Comparison of ENCODE assay signal across 31 mouse cellular contexts in the genomic region with DNA sequence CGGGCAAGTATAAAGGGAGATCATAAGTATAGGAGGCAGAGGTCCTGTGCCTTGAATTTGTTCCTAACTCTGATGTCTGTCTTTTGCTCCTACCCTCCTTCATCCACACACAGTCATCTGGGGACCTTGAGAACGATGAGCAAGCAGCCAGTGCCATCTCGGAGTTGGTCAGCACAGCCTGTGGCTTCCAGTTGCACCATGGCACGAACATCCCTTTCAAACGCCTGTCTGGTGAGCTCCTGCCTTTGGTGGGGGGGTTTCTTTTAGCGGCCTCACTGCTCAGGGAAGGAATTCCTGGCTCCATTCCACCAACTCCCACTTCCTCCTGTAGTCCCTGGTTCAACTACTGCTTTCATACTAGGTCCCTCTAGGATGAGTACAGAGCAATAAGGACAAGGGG. TPM values are rescaled to one million over a fixed set of nuclear protein-coding genes. Genes with fewer than 3 reads are reported as not detected.
A peak's percentile ranks its signal among the peaks of the same experiment; 100 is the strongest.
DNase-seq lines count a peak whose midpoint lies in the region; ATAC-seq lines count a peak whose summit lies in the region.
"Had no signal": no experiment of that assay in that cellular context is flagged by ENCODE, and none has a peak within 500 bp of the region (broad histone marks: within the 10 kb centered on the region; RNA-seq: fewer than 3 reads in every experiment).

No protein-coding gene starts in this region.

- H3K27ac ChIP-seq in heart, embryonic 11.5 days (ENCODE audit: low read depth, low read length) = peak overlapping the region; percentile 57
- H3K27ac ChIP-seq in liver, embryonic 13.5 days = peak overlapping the region; percentile 47; the same call in 1 of the 2 replicates
- H3K27ac ChIP-seq in liver, embryonic 12.5 days = no peak overlapping the region
- H3K27ac ChIP-seq: embryonic facial prominence, embryonic 12.5 days; forebrain, embryonic 13.5 days; hindbrain, embryonic 10.5 days; hindbrain, postnatal 0 days; left cerebral cortex, adult 2 months; midbrain, embryonic 10.5 days; stomach, embryonic 15.5 days had no signal

- H3K4me3 ChIP-seq in heart, embryonic 11.5 days (ENCODE audit: low read depth, low read length) = no peak overlapping the region
- H3K4me3 ChIP-seq in liver, embryonic 13.5 days (replicated peaks) = no peak overlapping the region
- H3K4me3 ChIP-seq in liver, embryonic 12.5 days = no peak overlapping the region
- H3K4me3 ChIP-seq: embryonic facial prominence, embryonic 12.5 days; erythroblast, embryonic 14.5 days; forebrain, embryonic 13.5 days; hindbrain, embryonic 10.5 days; left cerebral cortex, adult 2 months; stomach, embryonic 15.5 days had no signal

- intact Hi-C loops in heart, postnatal 10 days (cut with DNase I) = no loop called here

- DNase-seq in adrenal gland, adult (ENCODE audit: inconsistent age in 2 of 2, low spot score in 1 of 2) = peak; percentile 73 to 85
- no peak for DNase-seq in adrenal gland, adult 18-20 months (ENCODE audit: low spot score in 2 of 2)
- no peak for DNase-seq in heart, postnatal 10 days
- DNase-seq in liver, embryonic 13.5 days = no peak
- DNase-seq in kidney, adult 18-20 months = no peak
- no peak for DNase-seq in urinary bladder, postnatal 36 days (ENCODE audit: low spot score in 2 of 2)
- DNase-seq: cerebellum, adult 8-10 months; gastrocnemius, postnatal 14 days; left cerebral cortex, postnatal 4 days; lung, postnatal 4 days; right cerebral cortex, postnatal 25 days; thymus, adult 18-20 months; thymus, postnatal 4 days had no signal

- H3K9me3 ChIP-seq in heart, embryonic 11.5 days (replicated peaks; ENCODE audit: control insufficient read depth, low read length) = no peaks in the 10 kb centered on the region
- H3K9me3 ChIP-seq in liver, embryonic 13.5 days (replicated peaks) = no peaks in the 10 kb centered on the region
- no peaks in the 10 kb centered on the region for H3K9me3 ChIP-seq in liver, embryonic 12.5 days (replicated peaks)
- H3K9me3 ChIP-seq: embryonic facial prominence, embryonic 12.5 days; forebrain, embryonic 13.5 days; hindbrain, embryonic 10.5 days; midbrain, embryonic 10.5 days; stomach, embryonic 15.5 days had no signal

- H3K36me3 ChIP-seq in heart, embryonic 11.5 days (ENCODE audit: control insufficient read depth, insufficient read depth, low read length) = peaks cover 12% of the 10 kb centered on the region
- H3K36me3 ChIP-seq in liver, embryonic 13.5 days = peaks cover 46% of the 10 kb centered on the region
- peaks cover 50% of the 10 kb centered on the region for H3K36me3 ChIP-seq in liver, embryonic 12.5 days

- 0 out of 2 replicates have a peak overlapping the region, but pooled peaks have one; percentile 16 for H3K4me2 ChIP-seq in heart, embryonic 11.5 days
- H3K4me2 ChIP-seq in liver, embryonic 13.5 days = no peak overlapping the region
- no peak overlapping the region for H3K4me2 ChIP-seq in liver, embryonic 12.5 days
- H3K4me2 ChIP-seq: embryonic facial prominence, embryonic 12.5 days; forebrain, embryonic 13.5 days; stomach, embryonic 15.5 days had no signal

- no peak overlapping the region for H3K9ac ChIP-seq in heart, embryonic 11.5 days (ENCODE audit: low read depth, low read length)
- H3K9ac ChIP-seq in liver, embryonic 13.5 days = peak overlapping the region; percentile 13; the same call in 1 of the 2 replicates
- H3K9ac ChIP-seq in liver, embryonic 12.5 days = no peak overlapping the region
- H3K9ac ChIP-seq: embryonic facial prominence, embryonic 12.5 days; forebrain, embryonic 13.5 days; stomach, embryonic 15.5 days had no signal

- no peaks in the 10 kb centered on the region for H3K27me3 ChIP-seq in heart, embryonic 11.5 days (ENCODE audit: control insufficient read depth, insufficient read depth, low read length)
- no peaks in the 10 kb centered on the region for H3K27me3 ChIP-seq in liver, embryonic 13.5 days
- H3K27me3 ChIP-seq in liver, embryonic 12.5 days (replicated peaks) = no peaks in the 10 kb centered on the region
- H3K27me3 ChIP-seq: embryonic facial prominence, embryonic 12.5 days; forebrain, embryonic 13.5 days; stomach, embryonic 15.5 days had no signal

- H3K4me1 ChIP-seq in heart, embryonic 11.5 days (ENCODE audit: control insufficient read depth, insufficient read depth, low read length) = peaks cover 49% of the 10 kb centered on the region
- H3K4me1 ChIP-seq in liver, embryonic 13.5 days (replicated peaks) = peaks cover 86% of the 10 kb centered on the region
- H3K4me1 ChIP-seq in liver, embryonic 12.5 days = peaks cover 85% of the 10 kb centered on the region

- 75% methylated on average over 6 of the region's 6 CpGs for WGBS in heart, embryonic 11.5 days (ENCODE audit: insufficient replicate concordance)
- WGBS in liver, embryonic 13.5 days (ENCODE audit: insufficient replicate concordance) = 75% methylated on average over 6 of the region's 6 CpGs
- 74% methylated on average over 6 of the region's 6 CpGs for WGBS in liver, embryonic 12.5 days (ENCODE audit: insufficient replicate concordance)

- no peak for ATAC-seq in heart, embryonic 11.5 days (replicated peaks; ENCODE audit: insufficient number of reproducible peaks, low FRiP score, low TSS enrichment)
- ATAC-seq in liver, embryonic 13.5 days (ENCODE audit: low read depth) = no peak
- ATAC-seq in liver, embryonic 12.5 days = no peak
- ATAC-seq: CD4-positive, CD25-positive, alpha-beta regulatory T cell, adult 4 months; forebrain, embryonic 13.5 days; hindbrain, postnatal 0 days; intestine, postnatal 0 days had no signal

RNA-seq across cellular contexts. Expression of gene Lamtor4, which starts 3.3 kb away (rescaled TPM):
- 10 to 100 TPM; 80.1 to 80.3 TPM for total RNA-seq in adrenal gland, adult 18-20 months (2021)
- polyA plus RNA-seq in heart, embryonic 11.5 days (2014; fragmentation: Nextera tagmentation; extraction: Ambion mirVana) = 71.8 and 74.4 TPM in 2 replicates
- total RNA-seq in heart, postnatal 10 days (2021) = 10 to 100 TPM; 75.6 to 77.5 TPM
- 32.0 and 33.7 TPM in 2 replicates for polyA plus RNA-seq in liver, embryonic 13.5 days (2015; fragmentation: Nextera tagmentation; extraction: Ambion mirVana)
- 31.3 and 31.8 TPM in 2 replicates for polyA plus RNA-seq in liver, embryonic 12.5 days (2016; fragmentation: Nextera tagmentation; extraction: Ambion mirVana)

RNA-seq across cellular contexts. Expression of gene BC037034, which starts 5.3 kb away (rescaled TPM):
- 10 to 100 TPM; 27.7 to 30.1 TPM for total RNA-seq in adrenal gland, adult 18-20 months (2021)
- 3.5 and 4.0 TPM in 2 replicates for polyA plus RNA-seq in heart, embryonic 11.5 days (2014; fragmentation: Nextera tagmentation; extraction: Ambion mirVana)
- total RNA-seq in heart, postnatal 10 days (2021) = 1 to 10 TPM; 5.4 to 6.5 TPM
- polyA plus RNA-seq in liver, embryonic 13.5 days (2015; fragmentation: Nextera tagmentation; extraction: Ambion mirVana) = 2.8 and 3.6 TPM in 2 replicates
- polyA plus RNA-seq in liver, embryonic 12.5 days (2016; fragmentation: Nextera tagmentation; extraction: Ambion mirVana) = 8.7 and 8.9 TPM in 2 replicates

RNA-seq across cellular contexts. Expression of gene Gal3st4, which starts 14.1 kb away (rescaled TPM):
- total RNA-seq in adrenal gland, adult 18-20 months (2021) = under 1 TPM in 1 of 2 experiments, not detected in 1; 0.58 TPM
- polyA plus RNA-seq in heart, embryonic 11.5 days (2014; fragmentation: Nextera tagmentation; extraction: Ambion mirVana) = 1.3 and 1.4 TPM in 2 replicates
- total RNA-seq in heart, postnatal 10 days (2021) = under 1 TPM; 0.36 to 0.47 TPM
- polyA plus RNA-seq in liver, embryonic 13.5 days (2015; fragmentation: Nextera tagmentation; extraction: Ambion mirVana) = 0.14 and 0.23 TPM in 2 replicates
- polyA plus RNA-seq in liver, embryonic 12.5 days (2016; fragmentation: Nextera tagmentation; extraction: Ambion mirVana) = 0.18 and 0.32 TPM in 2 replicates
- total RNA-seq: neutrophil, adult 5-6 weeks had no signal
- polyA plus RNA-seq: erythroblast, embryonic 14.5 days had no signal

RNA-seq across cellular contexts. Expression of gene Gm43720, which starts 21.2 kb away (rescaled TPM):
- not detected for total RNA-seq in adrenal gland, adult 18-20 months (2021)
- polyA plus RNA-seq in heart, embryonic 11.5 days (2014; fragmentation: Nextera tagmentation; extraction: Ambion mirVana) = 0.10 and 0.14 TPM in 2 replicates
- total RNA-seq in heart, postnatal 10 days (2021) = not detected
- polyA plus RNA-seq in liver, embryonic 13.5 days (2015; fragmentation: Nextera tagmentation; extraction: Ambion mirVana) = not detected in 2 replicates
- polyA plus RNA-seq in liver, embryonic 12.5 days (2016; fragmentation: Nextera tagmentation; extraction: Ambion mirVana) = 0.04 TPM in 1 of 2 replicates, not detected in the other
- total RNA-seq: ES-E14; gastrocnemius, postnatal 14 days; hindbrain, postnatal 0 days; layer of hippocampus, adult 8-10 months; neutrophil, adult 5-6 weeks had no signal
- polyA plus RNA-seq: CD4-positive, CD25-positive, alpha-beta regulatory T cell, adult 4 months; erythroblast, embryonic 14.5 days; liver, embryonic 16.5 days; midbrain, postnatal 0 days; spleen, adult 2 months had no signal

RNA-seq across cellular contexts. Expression of gene Gpc2, which starts 21.3 kb away (rescaled TPM):
- total RNA-seq in adrenal gland, adult 18-20 months (2021) = under 1 TPM; 0.51 to 0.89 TPM
- 2.9 and 3.0 TPM in 2 replicates for polyA plus RNA-seq in heart, embryonic 11.5 days (2014; fragmentation: Nextera tagmentation; extraction: Ambion mirVana)
- total RNA-seq in heart, postnatal 10 days (2021) = 1 to 10 TPM in 1 of 2 experiments, under 1 TPM in 1; 0.86 to 1.1 TPM
- polyA plus RNA-seq in liver, embryonic 13.5 days (2015; fragmentation: Nextera tagmentation; extraction: Ambion mirVana) = 0.92 and 1.3 TPM in 2 replicates
- 2.4 and 2.5 TPM in 2 replicates for polyA plus RNA-seq in liver, embryonic 12.5 days (2016; fragmentation: Nextera tagmentation; extraction: Ambion mirVana)

Comparison
In these comparisons a context has a peak if more than half of its experiments do, and no peak if none do; other contexts are left out.
1. DNase-seq: peak in adrenal gland, adult (2 of 2); none in adrenal gland, adult 18-20 months (0 of 2), heart, postnatal 10 days (0 of 2), liver, embryonic 13.5 days (single experiment), kidney, adult 18-20 months (single experiment) and urinary bladder, postnatal 36 days (0 of 2).